Mouse (Mus musculus): ENCODE results near the gene Mrps34.
A peak's percentile ranks its signal among the peaks of the same experiment; 100 is the strongest.
"Not testable (repeated sequence)": the region's sequence is repeated elsewhere in the genome, so short reads cannot be mapped to it uniquely, and the experiment has no call there.

Mrps34 gene

DNA sequence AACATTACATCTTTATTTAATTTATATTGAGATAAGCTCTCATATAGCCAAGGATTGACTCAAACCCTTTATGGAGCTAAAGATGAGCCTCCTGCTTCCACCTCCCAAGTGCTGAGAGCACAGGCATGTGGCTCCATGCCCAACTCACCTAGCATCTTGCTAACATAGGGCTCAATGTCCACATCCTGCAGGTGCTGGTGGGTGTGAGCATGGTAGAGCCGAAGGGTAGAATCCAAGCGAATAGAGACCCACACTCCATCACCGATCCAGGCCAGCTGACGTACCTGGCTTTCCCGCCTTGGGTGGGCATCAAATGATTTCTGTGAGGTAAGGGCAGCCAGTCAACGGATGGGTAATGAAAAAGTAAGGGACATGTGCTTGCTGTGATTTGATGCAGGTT, 5.1 kb downstream of the Mrps34 start:
- DNase-seq (ENCODE audit: low spot score) = no peak

GRCm38 (mm10) chr17:24902124-24902523, 7.2 kb downstream of the Mrps34 start:
- no peak for DNase-seq (ENCODE audit: low spot score)

GRCm38 (mm10) chr17:24902671-24903474, 8.0 kb downstream of the Mrps34 start:
- no peak for DNase-seq (ENCODE audit: low spot score)

GRCm38 (mm10) chr17:24903767-24904166, 8.9 kb downstream of the Mrps34 start:
- DNase-seq (ENCODE audit: low spot score) = no peak

DNA sequence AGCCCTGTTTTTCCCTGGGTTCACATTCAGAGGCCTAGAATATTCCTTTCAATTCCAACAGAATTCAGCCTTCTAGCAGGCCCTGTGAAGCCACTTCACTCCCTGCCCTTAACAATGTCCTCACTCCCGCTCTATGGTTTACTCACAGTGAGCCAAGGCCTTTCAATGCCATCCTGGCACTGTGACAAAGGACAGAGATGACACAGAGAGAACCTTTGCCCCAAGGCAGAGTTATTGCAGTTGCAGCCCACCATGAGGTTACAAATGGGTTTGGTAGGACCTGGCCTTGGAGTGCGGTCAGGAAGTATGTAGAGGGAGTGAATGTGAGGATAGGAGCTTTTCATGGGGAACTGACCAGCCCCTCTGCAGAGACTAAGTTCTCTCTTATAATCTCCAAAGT, 12.7 kb downstream of the Mrps34 start:
- no peak for DNase-seq (ENCODE audit: low spot score)

DNA sequence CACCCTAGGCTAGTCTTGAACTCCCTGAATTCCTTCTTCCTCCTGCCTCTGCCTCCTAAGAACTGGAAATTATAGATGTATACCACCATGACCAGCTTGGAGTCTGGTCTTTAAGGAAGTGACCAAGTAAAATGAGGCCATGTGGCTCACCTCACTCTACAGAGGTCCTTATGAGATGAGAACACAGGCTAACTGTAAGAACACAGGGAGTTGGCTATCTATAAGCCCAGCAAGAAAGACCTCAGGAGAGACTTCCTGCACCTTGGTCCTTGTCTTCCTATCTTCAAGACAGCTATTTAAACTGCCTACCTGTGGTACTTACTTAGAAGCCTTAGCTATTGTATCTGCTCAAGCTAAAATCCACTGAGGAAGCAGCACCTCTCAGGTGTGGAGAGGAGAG, 19.1 kb downstream of the Mrps34 start:
- DNase-seq (ENCODE audit: low spot score) = no peak

DNA sequence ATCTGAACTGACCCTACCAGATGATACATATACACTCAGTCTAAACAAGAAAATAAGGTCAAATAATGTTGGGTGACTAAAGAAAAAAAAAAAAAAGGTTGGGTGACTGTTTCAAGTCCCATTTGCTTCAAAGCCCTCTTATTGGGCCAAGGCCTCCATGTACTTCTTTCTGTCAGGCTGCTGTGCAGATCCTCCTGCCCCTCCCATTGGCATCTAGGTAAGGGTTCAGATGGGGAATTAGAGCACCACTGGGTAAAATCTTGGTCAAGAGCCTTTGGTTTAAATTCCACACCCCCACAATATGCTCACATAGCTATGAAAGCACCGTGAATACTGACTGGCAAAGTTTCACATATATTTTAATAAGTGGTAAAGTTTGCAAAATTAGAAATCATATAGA, 28.3 kb downstream of the Mrps34 start:
- no peak for DNase-seq (ENCODE audit: low spot score)

GRCm38 (mm10) chr17:24929506-24929905, 34.6 kb downstream of the Mrps34 start:
- no peak for DNase-seq (ENCODE audit: low spot score)

- DNase-seq (ENCODE audit: low spot score) = no peak
These were observed 37.5 kb downstream of the Mrps34 start for GRCm38 (mm10) chr17:24932431-24932830.

- no peak for DNase-seq (ENCODE audit: low spot score)
These were observed 38.2 kb downstream of the Mrps34 start for GRCm38 (mm10) chr17:24933163-24933562.

DNA sequence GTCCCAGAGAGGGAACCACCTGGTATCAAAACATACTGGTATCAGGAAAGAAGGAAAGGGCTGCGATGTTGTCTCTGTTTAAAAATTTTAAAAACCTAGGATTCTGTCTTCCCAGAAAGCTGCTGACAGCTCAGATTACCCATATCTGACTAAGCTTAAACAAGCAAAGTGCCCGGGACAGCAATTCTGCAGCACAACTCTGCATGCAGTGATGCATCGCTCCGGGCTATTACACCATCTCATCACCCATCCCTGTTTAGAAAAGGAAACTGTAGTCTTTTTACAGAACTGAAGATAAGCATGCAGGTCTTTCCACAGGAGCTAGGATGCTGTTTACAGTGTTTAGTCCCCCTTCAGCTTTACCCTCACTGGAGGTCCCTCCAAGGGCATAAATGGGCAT, 40.0 kb downstream of the Mrps34 start:
- DNase-seq (ENCODE audit: low spot score) = no peak

DNA sequence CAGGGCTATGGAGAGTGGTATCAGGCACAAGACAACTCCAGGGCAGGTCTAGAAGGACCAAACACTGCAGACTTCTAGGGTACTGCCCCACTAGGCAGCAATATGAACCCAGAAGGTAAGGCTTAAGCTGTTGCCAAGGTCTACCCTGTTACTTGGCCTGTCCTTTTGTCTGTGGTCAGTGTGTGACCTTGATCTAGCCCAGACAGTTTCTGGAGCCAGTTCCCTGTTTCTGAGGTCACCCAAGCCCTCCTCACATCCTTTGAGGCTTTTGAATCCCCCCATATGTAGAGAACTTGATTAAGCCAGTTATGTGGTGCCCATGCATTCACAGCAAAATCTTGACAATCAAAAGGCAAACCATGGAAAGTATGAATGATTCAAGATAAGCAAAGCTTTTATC, 40.8 kb downstream of the Mrps34 start:
- DNase-seq (ENCODE audit: low spot score) = no peak

DNA sequence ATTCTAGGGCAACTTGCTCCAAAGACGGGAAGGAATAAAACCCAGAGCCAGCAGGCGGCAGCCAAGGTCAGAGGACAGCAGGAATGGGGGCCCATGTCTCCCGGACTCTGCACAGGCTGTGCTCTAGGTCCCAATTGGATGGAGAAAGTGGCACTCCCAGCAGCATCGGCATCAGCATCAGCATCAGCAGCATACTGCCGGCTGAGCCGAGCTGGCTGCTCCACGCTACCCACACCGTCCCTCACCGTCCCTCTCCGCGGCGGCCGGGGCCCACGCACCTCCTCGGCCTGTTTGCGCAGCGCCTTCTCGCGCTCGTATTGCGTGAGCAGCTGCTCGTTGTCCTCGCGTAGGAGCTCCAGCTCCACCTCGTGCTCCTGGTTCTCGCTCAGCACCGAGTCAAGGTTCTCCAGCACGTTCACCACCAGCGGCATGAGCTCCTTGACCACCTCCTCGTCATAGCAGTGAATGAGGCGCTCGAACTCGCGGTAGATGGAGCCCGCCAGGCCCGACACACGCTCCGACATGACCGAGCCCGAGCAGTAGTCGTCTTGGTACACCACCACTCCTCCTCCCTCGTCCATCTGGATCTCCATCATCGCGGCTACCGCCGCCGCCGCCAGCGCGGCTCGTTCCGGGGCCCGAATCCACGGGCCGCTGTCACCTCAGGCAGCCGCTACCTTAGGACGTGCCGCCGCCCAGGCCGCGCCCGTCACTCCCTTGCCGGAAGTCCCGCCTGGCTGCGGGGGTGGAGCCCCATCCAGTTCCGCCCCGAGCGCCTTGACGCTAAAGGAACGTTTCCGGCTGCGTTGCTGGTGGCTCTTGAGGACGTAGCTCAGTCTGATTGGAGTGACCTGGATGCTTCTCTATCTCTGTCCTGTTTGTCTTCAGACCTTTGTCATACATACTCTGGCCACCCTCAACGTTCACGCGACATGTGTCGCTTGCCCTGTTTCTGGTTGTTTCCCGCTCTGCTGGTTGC, 41.6 kb downstream of the Mrps34 start, which contains the start of gene Mapk8ip3:
Gene Mapk8ip3 (minus strand): TSS at position 719 of the 979 bp plus-strand sequence.
- DNase-seq (ENCODE audit: low spot score) = peak; percentile 94

DNA sequence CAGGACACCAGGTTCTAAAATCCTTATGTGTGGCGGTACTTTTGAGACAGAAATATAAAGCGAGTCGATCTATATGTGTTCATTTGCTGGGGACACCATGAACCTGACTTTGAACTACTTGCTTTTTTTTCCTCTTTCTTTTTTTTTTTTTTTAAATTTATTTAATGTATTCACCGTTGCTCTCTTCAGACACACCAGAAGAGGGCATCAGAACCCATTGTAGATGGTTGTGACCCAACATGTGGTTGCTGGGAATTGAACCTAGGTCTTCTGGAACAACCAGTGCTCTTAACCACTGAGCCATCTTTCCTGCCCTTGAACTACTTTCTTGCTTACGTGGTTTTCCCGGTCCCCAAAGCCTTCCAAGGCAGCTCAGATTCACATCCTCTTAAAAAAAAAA, 42.4 kb downstream of the Mrps34 start:
- no peak for DNase-seq (ENCODE audit: low spot score)

DNA sequence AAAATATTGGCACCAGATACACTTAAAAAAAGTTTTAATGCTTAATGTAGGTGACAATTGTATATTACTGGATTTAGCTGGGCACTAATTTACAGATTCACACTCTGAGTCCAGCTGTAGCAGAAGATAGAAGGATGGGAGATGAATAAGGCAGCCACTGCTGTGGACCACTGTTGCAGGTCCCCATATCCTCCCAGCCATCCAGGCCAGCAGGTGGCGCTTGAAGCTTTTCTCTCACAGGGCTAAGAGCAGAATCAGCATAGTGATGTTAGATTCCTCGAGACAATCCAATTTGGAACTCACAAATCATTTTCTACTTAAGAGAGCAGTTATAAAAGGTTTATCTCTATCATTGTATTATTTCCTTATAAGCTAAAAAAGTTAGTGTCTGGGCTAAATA, 47.5 kb downstream of the Mrps34 start:
- not testable (repeated sequence) for DNase-seq (ENCODE audit: low spot score)

DNA sequence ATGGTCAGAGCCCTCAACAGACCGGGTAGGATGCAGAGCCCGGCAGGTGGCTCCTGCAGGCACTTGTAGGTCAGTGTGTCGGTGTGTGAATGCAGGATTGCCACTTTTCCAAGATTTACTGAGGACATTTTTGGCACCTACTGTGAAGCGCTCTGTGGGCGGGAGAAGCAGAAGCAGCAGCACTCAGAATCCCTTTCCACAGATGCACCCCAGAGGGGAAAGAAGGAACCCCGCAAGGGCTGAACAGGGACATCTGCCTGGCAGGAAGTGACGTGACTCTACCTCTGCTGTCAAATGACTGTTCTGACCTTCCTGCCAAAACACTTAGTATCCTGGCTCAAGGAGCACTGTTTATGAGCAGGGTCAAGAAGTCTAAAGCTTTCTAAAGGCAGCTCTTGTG, 48.1 kb downstream of the Mrps34 start:
- DNase-seq (ENCODE audit: low spot score) = no peak

DNA sequence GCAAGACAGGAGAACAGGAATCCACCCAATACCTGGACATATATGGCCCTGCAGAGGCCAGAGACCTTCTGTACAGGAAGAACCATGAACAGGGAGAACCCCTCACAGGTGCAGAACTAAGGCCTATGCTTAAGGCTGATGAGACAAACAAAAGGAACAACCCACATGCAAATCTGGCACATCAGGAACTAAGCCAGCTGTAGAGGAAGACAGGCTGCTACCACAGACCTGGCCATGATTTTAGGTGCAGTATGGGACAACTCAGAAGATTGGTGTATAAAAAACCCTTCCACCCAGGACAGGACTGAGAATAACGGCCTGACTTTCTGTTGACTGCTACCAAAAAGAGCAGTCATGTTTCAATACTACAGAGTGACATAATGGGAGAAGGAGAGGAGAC, 48.7 kb downstream of the Mrps34 start:
- not testable (repeated sequence) for DNase-seq (ENCODE audit: low spot score)

Measured in testis, postnatal 14 days (tissue).